Mouse (Mus musculus) retina, adult 2 months (tissue): ENCODE measurements at regions not wholly inside any gene's neighbourhood (a gene's known extent, or its start where the extent isn't known, plus 50 kb on each side); places are given as distances from the start of the nearest gene placed in this dataset.
"Not testable (repeated sequence)": the region's sequence is repeated elsewhere in the genome, so short reads cannot be mapped to it uniquely, and the experiment has no call there.

Experiments
- DNase-seq: peaks from one replicate; pipeline ENCODE4 v3.0.0-alpha.2; 2012; ENCODE audit warnings: low read depth, low spot score

DNA sequence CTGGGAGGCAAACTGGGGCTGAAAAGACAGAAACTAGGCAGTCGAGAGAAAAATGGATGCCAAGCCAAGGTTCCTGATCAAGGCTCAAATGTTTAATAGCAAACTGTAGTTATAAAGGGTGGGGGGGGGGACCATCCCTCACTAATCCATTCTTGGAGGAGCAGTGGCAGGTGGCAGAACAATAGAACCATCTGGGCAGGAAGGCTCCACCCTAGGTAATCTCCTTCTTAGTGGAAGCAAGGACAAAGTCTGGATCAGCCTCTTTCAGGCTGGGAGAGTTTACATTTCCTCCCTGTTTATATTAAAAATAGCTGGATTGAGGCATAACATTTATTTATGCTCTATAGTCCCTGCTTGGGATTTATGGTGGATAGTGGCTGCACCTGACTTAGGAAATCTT lies 180.8 kb downstream of the Cdh9 start:
- no peak for DNase-seq

DNA sequence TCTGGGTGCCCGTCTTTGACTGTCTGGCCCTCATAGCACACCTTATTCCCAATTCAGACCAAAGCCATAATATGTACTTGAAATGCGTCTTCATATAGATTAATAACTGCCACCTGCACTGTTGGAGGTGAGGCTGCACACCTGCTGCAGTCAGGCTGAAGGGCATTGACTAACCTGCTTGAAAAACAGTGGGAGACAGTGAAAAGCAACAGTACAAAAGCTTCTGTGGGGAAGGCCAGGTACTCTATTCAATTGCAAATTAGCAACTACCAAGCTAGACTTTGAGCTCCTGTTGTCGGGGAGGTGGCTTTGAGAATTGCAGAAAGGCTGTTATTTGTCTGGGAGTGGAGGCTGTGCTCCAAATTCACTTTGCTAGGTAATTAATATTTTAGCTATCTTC lies 181.4 kb downstream of the Cdh9 start:
- DNase-seq = not testable (repeated sequence)

DNA sequence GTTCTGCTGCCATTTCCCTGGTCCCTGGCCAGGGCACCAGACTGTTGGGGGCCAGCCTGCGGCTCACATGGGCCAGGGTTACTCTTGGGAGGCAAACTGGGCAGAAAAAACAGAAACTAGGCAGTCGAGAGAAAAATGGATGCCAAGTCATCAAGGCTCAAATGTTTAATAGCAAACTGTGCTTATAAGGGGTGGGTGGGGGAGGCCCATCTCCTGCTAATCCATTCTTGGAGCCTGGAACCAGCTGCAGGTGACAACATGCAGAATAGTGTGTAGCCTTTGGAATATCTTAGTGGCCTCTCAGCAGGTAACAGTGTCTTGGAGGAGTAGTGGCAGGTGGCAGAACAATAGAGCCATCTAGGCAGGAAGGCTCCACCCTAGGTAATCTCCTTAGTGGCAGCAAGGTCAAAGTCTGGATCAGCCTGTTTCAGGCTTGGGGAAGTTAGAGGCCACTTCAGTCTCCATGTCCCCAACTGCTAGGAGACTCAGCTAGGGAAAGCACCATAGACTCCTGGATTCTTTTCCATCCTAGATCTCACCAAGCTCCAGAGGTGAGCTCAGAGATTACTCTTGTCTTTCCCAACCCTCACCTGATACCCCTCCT lies 186.5 kb downstream of the Cdh9 start:
- DNase-seq = no peak

DNA sequence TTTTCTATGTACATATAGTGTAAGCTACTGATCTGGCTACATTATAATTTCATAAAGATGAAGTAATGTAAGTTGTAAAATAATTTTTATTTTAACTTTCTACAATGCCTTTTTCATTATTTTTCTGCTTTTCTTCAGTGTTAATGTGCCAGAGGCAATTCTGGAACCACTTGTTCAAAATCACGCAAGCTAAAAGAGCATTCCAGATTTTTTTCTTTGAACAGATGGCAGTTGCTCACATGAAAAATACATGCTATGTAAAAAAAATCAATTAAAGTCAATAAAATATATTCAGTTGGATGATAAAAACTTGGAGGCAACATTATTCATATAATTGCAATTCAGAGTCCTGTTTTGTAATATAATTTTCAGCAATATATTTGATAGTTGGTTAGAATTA lies 194.7 kb downstream of the Cdh9 start:
- DNase-seq = no peak

- no peak for DNase-seq
These were observed 204.7 kb downstream of the Cdh9 start for GRCm38 (mm10) chr15:16933137-16933677.

DNA sequence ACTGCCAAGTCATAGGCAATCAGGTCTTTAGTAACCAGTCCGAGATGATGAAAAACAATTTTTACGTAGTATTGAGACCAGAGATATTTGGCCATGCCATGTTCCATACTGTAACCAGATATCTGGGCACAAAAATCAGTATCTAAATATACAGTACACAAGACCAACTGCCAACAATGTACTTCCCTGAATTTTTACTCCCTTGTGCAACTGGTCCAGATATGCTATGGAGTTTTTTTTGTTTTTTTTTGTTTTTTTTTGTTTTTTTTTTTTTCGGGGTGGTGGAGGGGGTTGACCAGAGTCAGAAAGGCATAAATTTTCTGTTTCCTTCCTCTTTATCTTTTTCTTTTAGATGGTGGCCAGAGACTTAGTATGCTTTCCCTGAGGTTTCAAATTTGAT lies 205.9 kb downstream of the Cdh9 start:
- DNase-seq = no peak

DNA sequence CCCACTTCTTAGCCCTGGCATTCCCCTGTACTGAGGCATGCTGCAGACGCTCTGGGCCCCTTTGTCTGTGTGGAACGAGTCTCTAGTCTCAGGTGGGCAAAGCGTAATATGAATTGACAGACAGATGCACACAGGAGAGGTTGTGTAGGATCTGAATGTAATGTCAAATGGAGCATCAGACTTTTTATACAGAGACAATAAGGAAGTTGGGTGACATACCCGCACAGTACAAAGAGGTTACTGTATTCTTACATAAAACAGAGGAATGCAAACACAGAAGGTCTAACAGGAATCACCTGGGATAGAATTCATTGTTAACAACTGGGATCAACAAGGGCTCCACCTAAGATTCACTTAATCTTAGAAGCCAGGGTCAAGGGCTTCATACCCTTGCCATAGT lies 247.3 kb downstream of the Cdh9 start:
- not testable (repeated sequence) for DNase-seq

DNA sequence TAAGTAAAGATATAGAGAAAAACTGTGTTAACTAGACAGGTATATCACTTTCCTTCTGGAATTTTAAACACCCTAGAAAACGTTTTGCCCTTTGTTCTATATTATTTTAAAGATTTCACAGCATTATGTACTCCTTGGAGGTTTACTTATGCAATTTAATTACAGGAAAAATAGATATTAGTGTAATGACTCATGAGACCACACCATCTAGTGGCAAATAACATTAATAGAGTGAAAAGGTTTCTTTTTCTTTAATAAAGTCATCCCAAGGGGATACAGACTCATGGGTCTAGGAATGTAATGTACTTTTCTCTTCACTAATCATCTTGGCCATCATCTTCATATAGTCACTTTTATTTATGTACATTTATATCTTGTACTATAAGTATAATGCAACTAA lies 262.3 kb downstream of the Cdh9 start:
- DNase-seq = no peak

DNA sequence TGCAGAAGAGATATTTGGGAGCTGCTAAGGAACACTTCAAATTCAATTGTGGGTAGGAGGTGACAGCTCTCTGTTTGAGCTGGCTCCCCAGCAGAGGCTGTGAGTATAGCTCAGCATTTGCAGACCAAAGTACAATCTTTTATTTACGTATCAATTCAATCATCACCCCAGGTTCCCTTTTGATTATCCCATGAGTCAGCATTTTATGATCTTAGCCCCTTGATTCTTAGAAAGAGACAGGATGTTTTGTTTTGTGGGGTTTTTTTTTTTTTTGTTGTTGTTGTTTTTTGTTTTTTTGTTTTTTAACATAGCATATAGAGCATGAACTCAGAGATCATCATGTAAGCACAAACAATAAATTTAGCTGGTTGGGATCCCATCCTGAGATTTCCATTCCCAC lies 267.1 kb downstream of the Cdh9 start:
- no peak for DNase-seq

- DNase-seq = no peak
These were observed 277.6 kb downstream of the Cdh9 start for GRCm38 (mm10) chr15:17006139-17006538.

GRCm38 (mm10) chr15:17007811-17008210 lies 279.3 kb downstream of the Cdh9 start:
- DNase-seq = no peak

DNA sequence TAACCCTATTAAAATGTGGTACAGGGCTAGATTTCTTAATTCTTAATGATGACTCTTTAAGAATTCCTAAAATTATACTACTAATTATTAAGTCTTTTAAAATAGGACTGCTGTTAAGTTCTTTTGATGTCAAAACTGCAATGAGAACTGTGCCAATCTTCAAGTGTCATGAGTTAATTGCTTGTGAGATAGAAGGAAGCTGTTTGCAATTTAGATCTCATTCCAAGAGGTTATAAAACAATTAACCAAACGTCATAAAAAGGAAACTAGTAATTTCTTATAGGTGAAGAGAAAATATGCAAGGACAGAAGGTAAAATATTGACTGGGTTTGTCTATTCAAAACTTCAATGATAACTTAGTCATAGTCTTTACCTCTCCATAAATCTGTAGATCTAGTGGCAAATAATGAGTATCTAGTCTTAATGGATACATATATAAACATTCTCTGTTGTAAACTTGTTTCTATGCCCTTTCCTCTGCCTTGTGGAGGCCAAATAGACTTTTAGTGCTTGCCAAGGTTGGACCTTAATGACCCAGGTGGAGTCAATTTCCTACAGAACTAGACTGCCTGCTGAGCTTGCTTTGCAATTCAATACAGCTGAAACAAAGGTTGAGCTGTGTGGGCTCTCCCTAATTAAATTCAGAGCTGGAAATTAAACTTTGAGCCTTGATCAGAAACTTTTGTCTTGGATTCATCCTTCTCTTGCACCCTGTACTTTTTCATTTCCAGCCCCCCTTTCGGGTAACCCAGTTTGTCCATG lies 320.5 kb downstream of the Cdh9 start:
- no peak for DNase-seq

DNA sequence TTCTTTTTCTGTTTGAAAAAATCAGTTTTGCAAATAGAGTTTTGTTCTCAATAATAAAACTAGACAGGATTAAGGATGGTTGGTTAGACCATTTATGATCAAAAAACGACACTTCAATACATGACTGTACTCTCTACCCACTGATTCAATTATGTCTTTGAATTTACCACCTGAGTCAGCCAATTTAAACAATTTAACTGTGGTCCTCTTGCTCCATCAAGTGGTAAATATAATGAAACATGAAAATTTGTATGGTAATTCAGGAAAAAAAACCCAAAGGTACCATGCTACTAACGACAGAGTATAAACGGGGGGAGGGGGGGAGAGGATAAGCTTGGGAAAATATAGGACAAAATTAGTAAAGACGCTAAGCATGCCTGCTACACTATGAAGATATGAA lies 341.2 kb downstream of the Cdh9 start:
- no peak for DNase-seq

GRCm38 (mm10) chr15:17084030-17084429 lies 355.5 kb downstream of the Cdh9 start:
- DNase-seq = no peak

GRCm38 (mm10) chr15:17088644-17089228 lies 360.2 kb downstream of the Cdh9 start:
- no peak for DNase-seq

DNA sequence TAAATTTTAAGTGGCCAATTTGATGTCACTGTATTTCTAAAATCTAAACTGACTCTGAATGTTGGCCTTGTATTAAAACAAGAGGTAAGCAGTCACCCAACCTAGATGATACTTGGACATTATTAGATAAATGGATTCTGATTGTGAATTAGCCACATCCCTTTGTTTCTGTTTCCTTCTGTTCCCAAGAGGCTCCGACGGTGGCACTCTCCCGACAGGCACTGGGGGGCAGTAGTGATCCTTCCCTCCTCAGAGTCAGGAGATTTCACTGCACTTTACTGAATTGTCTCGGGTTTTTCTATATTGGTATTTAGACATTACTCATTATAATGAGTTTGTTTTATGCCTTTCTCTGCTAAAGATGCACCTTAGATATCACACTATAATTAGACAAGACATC lies 370.4 kb downstream of the Cdh9 start:
- peak; percentile 1 for DNase-seq

DNA sequence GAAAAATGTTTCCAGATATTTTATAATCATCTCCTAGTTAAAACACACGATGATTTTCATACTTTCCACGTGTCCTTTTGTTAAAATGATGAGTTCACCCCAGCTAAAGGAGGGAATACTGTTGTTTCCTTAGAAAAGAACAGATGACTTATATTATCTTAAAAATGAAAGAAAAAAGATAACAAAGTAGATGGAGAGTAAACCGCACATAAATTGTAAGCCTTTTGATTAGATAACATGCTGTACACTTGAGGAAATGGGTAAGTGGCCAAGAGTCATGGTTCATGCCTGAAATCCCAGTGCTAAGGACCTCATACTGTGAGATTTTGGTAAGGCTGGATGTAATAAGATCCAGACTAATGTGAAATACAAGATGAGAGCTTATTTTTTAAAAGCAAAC lies 372.6 kb downstream of the Cdh9 start:
- DNase-seq = no peak

DNA sequence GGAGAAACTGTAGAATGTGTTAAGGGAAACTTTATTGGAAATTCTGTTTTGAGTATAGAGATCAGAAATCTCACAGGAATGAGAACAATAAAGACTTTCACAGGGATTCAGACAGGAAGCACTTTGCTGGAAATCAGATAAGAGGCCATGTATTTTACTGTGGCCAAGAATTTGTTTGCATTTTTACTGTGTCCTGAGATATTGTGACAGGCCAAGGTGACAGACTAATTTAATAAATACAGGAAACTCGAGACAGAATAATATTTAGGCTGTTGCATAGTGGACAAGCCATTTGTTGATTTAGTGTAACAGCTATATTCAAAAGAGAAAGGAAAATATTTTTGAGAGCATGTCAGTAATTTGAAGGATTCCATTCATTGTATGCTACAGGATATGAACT lies 407.2 kb downstream of the Cdh9 start:
- no peak for DNase-seq

DNA sequence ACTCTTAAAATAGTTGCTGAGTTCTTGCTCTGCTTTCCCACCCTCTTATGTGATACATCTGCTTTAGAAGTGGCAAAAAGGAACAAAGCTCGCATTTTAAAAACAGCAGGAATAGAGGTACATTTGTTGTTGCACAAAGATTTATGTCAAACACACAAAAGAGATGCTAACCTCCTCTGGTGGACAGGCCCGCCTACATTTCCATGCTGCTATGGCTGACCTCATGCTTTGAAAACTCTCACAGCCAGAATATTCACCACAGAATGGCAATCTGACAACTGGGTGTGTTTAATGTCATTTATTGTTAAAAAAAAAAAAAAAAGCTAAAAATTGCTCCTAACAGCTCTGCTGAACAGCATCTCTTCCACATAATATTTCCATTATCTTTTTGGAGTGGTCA lies 451.6 kb downstream of the Cdh9 start:
- DNase-seq = no peak

- DNase-seq = no peak
These were observed 452.9 kb downstream of the Cdh9 start for GRCm38 (mm10) chr15:17181358-17182022.

GRCm38 (mm10) chr15:17195439-17195838 lies 466.9 kb downstream of the Cdh9 start:
- DNase-seq = peak; percentile 13

GRCm38 (mm10) chr15:17204739-17205138 lies 476.2 kb downstream of the Cdh9 start:
- DNase-seq = no peak
